Mouse (Mus musculus) limb, embryonic 14.5 days (tissue): ENCODE results near the gene Mef2a. TPM values are rescaled to one million over a fixed set of nuclear protein-coding genes. Genes with fewer than 3 reads are reported as not detected.

ENCODE experiments used
- ATAC-seq: fragments of 200-750 bp; cut with Nextera tagmentation; 2 replicates; pipeline ENCODE4 v1.8.0; 2017; ENCODE audit warnings: low read depth, moderate number of reproducible peaks, moderate TSS enrichment; ENCODE audit not compliant: low FRiP score
- DNase-seq: peaks from one replicate; pipeline ENCODE4 v3.0.0-alpha.2; 2015; ENCODE audit warnings: low spot score
- H3K27ac ChIP-seq: fragments of 300-500 bp; sonication (generic); replicated peaks from 2 replicates; pipeline ENCODE4 v1.5.1; 2014; ENCODE audit warnings: low read depth, mild to moderate bottlenecking, low read length, moderate library complexity, mixed read lengths
- H3K27me3 ChIP-seq: fragments of 300-500 bp; sonication (generic); 2 replicates; pipeline ENCODE4 v1.6.1; 2014; ENCODE audit warnings: low read length, mixed read lengths; ENCODE audit not compliant: control insufficient read depth, insufficient read depth
- H3K36me3 ChIP-seq: fragments of 300-500 bp; sonication (generic); 2 replicates; pipeline ENCODE4 v1.6.1; 2014; ENCODE audit warnings: mild to moderate bottlenecking, low read length, moderate library complexity, mixed read lengths; ENCODE audit not compliant: control insufficient read depth, insufficient read depth
- H3K4me1 ChIP-seq: fragments of 300-500 bp; sonication (generic); 2 replicates; pipeline ENCODE4 v1.6.1; 2014; ENCODE audit warnings: antibody characterized with exemption, low read length, mixed read lengths; ENCODE audit not compliant: control insufficient read depth, insufficient read depth
- H3K4me2 ChIP-seq: fragments of 300-500 bp; sonication (generic); replicated peaks from 2 replicates; pipeline ENCODE4 v1.6.1; 2014; ENCODE audit warnings: low read depth, mild to moderate bottlenecking, low read length, moderate library complexity; ENCODE audit not compliant: severe bottlenecking
- H3K4me3 ChIP-seq: fragments of 300-500 bp; sonication (generic); replicated peaks from 2 replicates; pipeline ENCODE4 v1.5.1; 2014; ENCODE audit warnings: low read length
- H3K9ac ChIP-seq: fragments of 300-500 bp; sonication (generic); 2 replicates; pipeline ENCODE4 v1.6.1; 2014; ENCODE audit warnings: mild to moderate bottlenecking, low read depth, low read length, moderate library complexity; ENCODE audit not compliant: severe bottlenecking
- H3K9me3 ChIP-seq: fragments of 300-500 bp; sonication (generic); 2 replicates; pipeline ENCODE4 v1.6.1; 2016; ENCODE audit warnings: low read length; ENCODE audit not compliant: control insufficient read depth
- POLR2A ChIP-seq: fragments of 200-500 bp; IDR thresholded peaks from 2 replicates; pipeline ENCODE4 v1.8.0; 2012; ENCODE audit warnings: inconsistent platforms, mild to moderate bottlenecking, moderate library complexity, borderline replicate concordance; ENCODE audit not compliant: insufficient read depth, insufficient read length; ENCODE audit errors: extremely low read depth
- WGBS: fragments of 180-500 bp; shearing (Covaris S2); extraction: QIAGEN DNeasy Blood & Tissue Kit; methylation state at CpG from one replicate; pipeline ENCODE4 v1.1.7; 2014; 5-methylcytosine and 5-hydroxymethylcytosine counted together
- polyA plus RNA-seq, 2 experiments: library from polyadenylated mRNA; depleted of rRNA in 1 of 2; stranded (reverse) in 1 of 2; unstranded in 1 of 2; fragments of >200 nt; fragmentation: Nextera tagmentation in 1 of 2; extraction: Ambion mirVana in 1 of 2; gene quantifications; 2 replicates each; pipeline versions ENCODE4 v1.2.1 to v1.2.3; 2012 to 2014

The Mef2a gene
- polyA plus RNA-seq, 2 experiments = 41.5 to 52.0 TPM

GRCm38 (mm10) chr7:67373975-67374374, 1.3 kb upstream of the Mef2a start:
- no peak for DNase-seq
- ATAC-seq = no peak
- Histone ChIP-seq H3K27me3 (no peaks in the 10 kb centered on the region), H3K4me3 (peak overlapping the region; percentile 90; the same call in 1 of the 2 replicates), H3K4me1 (peaks cover 10% of the 10 kb centered on the region; the same call in 1 of the 2 replicates), H3K36me3 (no peaks in the 10 kb centered on the region), H3K4me2 (peak overlapping the region; percentile 94), H3K9ac (peak overlapping the region; percentile 98; the same call in 1 of the 2 replicates), H3K27ac (peak overlapping the region; percentile 99), H3K9me3 (no peaks in the 10 kb centered on the region)
- TF ChIP-seq POLR2A = no peak
- WGBS = 62% methylated on average over 5 of the region's 5 CpGs

GRCm38 (mm10) chr7:67373584-67373960, 914 bp upstream of the Mef2a start:
- 29% methylated on average over 6 of the region's 6 CpGs for WGBS
- peak overlapping the region; percentile 94 for H3K4me2 ChIP-seq
- no peaks in the 10 kb centered on the region for H3K36me3 ChIP-seq
- H3K4me3 ChIP-seq = peak overlapping the region; percentile 90
- H3K9ac ChIP-seq = peak overlapping the region; percentile 98
- no peak for TF ChIP-seq POLR2A
- H3K27me3 ChIP-seq = no peaks in the 10 kb centered on the region
- no peak for DNase-seq
- peaks cover 12% of the 10 kb centered on the region; the same call in 1 of the 2 replicates for H3K4me1 ChIP-seq
- H3K9me3 ChIP-seq = no peaks in the 10 kb centered on the region
- peak overlapping the region; percentile 99 for H3K27ac ChIP-seq
- ATAC-seq = no peak

- Histone ChIP-seq H3K9me3 (no peaks in the 10 kb centered on the region), H3K9ac (peak overlapping the region; percentile 98), H3K4me3 (peak overlapping the region; percentile 90), H3K36me3 (no peaks in the 10 kb centered on the region), H3K27me3 (no peaks in the 10 kb centered on the region), H3K27ac (peak overlapping the region; percentile 99), H3K4me1 (peaks cover 12% of the 10 kb centered on the region; the same call in 1 of the 2 replicates), H3K4me2 (peak overlapping the region; percentile 94)
- no peak for TF ChIP-seq POLR2A
- peak; percentile 34 for ATAC-seq
- 4% methylated on average over 35 of the region's 75 CpGs for WGBS
- DNase-seq = peak; percentile 10
Measured at GRCm38 (mm10) chr7:67371891-67372672, 576 bp downstream of the Mef2a start.

- no peak for TF ChIP-seq POLR2A
- H3K27ac ChIP-seq = peak overlapping the region; percentile 99; the same call in 1 of the 2 replicates
- peak overlapping the region; percentile 94 for H3K4me2 ChIP-seq
- DNase-seq = peak; percentile 40
- peak overlapping the region; percentile 90 for H3K4me3 ChIP-seq
- H3K4me1 ChIP-seq = peaks cover 12% of the 10 kb centered on the region; the same call in 1 of the 2 replicates
- no peaks in the 10 kb centered on the region for H3K27me3 ChIP-seq
- WGBS = 11% methylated on average over 10 of the region's 10 CpGs
- H3K36me3 ChIP-seq = no peaks in the 10 kb centered on the region
- H3K9ac ChIP-seq = peak overlapping the region; percentile 98
- no peaks in the 10 kb centered on the region for H3K9me3 ChIP-seq
- ATAC-seq = no peak
Measured at GRCm38 (mm10) chr7:67371351-67371890, 1.2 kb downstream of the Mef2a start.

- no peaks in the 10 kb centered on the region for H3K9me3 ChIP-seq
- 84% methylated on average over 4 of the region's 4 CpGs for WGBS
- H3K27ac ChIP-seq = no peak overlapping the region
- H3K4me3 ChIP-seq = no peak overlapping the region
- H3K4me1 ChIP-seq = peaks cover 12% of the 10 kb centered on the region; the same call in 1 of the 2 replicates
- no peaks in the 10 kb centered on the region for H3K27me3 ChIP-seq
- no peak for TF ChIP-seq POLR2A
- H3K9ac ChIP-seq = no peak overlapping the region
- DNase-seq (no peak), ATAC-seq (no peak)
- H3K36me3 ChIP-seq = no peaks in the 10 kb centered on the region
- no peak overlapping the region for H3K4me2 ChIP-seq
Measured at GRCm38 (mm10) chr7:67369645-67370044, 3.0 kb downstream of the Mef2a start.
